Mouse (Mus musculus) testis, adult 2 months (tissue): Measurements from ENCODE around the gene Kat14.

Experiments used
- CTCF ChIP-seq: fragments of 200-500 bp; IDR thresholded peaks from 2 replicates; pipeline ENCODE4 v1.5.1; 2012; ENCODE audit warnings: low read depth, mild to moderate bottlenecking, inconsistent platforms, low read length, moderate library complexity; ENCODE audit not compliant: control insufficient read depth, insufficient read depth, insufficient replicate concordance
- POLR2A ChIP-seq: fragments of 200-500 bp; IDR thresholded peaks from 2 replicates; pipeline ENCODE4 v1.6.1; 2012; ENCODE audit warnings: low read depth, mild to moderate bottlenecking, inconsistent platforms, low read length, moderate library complexity; ENCODE audit not compliant: control insufficient read depth

- TF ChIP-seq CTCF (no peak), POLR2A (no peak)
Measured at GRCm38 (mm10) chr2:144343158-144343557, 25.6 kb upstream of the Kat14 start.
